Mouse (Mus musculus) lung, adult 2 months (tissue): ENCODE measurements around the gene 6030468B19Rik.
"Not testable (repeated sequence)": the region's sequence is repeated elsewhere in the genome, so short reads cannot be mapped to it uniquely, and the experiment has no call there.

ENCODE experiments used
- CTCF ChIP-seq: fragments of 200-500 bp; IDR thresholded peaks from 2 replicates; pipeline ENCODE4 v1.5.1; 2011; ENCODE audit warnings: mild to moderate bottlenecking, low read length, control low read depth; ENCODE audit not compliant: insufficient read depth
- POLR2A ChIP-seq: fragments of 200-500 bp; IDR thresholded peaks from 2 replicates; pipeline ENCODE4 v1.6.1; 2011; ENCODE audit warnings: low read depth, mild to moderate bottlenecking, control low read depth, low read length, borderline replicate concordance; ENCODE audit errors: extremely low read depth

DNA sequence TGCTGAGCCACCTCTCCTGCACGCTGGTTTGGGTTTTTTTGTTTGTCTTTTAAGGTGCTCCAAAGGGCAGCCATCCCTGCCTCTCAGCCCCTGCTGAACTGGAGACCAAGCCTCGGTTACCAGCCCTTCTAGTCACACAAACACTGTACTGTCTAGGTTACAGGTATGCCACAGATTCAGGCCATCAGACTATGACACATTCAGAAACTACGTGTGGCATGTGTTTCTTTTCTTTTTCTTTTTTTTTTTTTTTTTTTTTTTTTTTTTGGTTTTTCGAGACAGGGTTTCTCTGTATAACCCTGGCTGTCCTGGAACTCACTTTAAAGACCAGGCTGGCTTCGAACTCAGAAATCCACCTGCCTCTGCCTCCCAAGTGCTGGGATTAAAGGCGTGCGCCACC, 9.0 kb upstream of the 6030468B19Rik start:
- not testable (repeated sequence) for TF ChIP-seq CTCF, POLR2A
